Mouse (Mus musculus): ENCODE measurements at regions not wholly inside any gene's neighbourhood (a gene's known extent, or its start where the extent isn't known, plus 50 kb on each side); places are given as distances from the start of the nearest gene placed in this dataset.

DNA sequence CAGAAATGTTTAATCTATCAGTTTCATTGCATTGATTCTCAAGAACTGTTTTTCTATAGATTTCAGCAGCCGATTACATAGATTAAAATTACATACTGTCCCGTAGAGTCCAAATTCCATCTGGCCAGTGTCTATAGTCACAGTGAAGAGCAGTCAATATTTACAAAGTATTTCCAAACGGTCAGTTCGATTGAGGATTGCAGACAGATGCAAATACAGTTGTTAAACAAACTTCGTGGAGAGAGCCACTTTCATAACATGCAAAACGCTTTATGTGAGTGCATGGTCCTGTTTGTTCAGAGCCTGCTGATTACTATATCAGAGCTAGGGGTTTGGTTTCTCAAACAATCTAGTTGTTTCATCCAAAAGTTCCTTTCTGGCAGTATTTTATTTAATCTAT lies 301.0 kb upstream of the Diaph2 start:
- H3K4me3 ChIP-seq (ENCODE audit: low read depth, low read length), result no peak overlapping the region
- no peak for TF ChIP-seq EP300 (IDR thresholded peaks at IDR 0.05; ENCODE audit: low read depth)
- no peak for TF ChIP-seq CTCF (IDR thresholded peaks at IDR 0.05; ENCODE audit: low read depth)
- H3K4me1 ChIP-seq (ENCODE audit: control insufficient read depth, insufficient read depth), result no peaks in the 10 kb centered on the region
- WGBS, result 76% methylated on average over 6 of the region's 6 CpGs
- no peaks in the 10 kb centered on the region for H3K27me3 ChIP-seq (ENCODE audit: control insufficient read depth, insufficient read depth, low read length)
- H3K9ac ChIP-seq (replicated peaks; ENCODE audit: low read depth, low read length), result no peak overlapping the region
- no peaks in the 10 kb centered on the region for H3K9me3 ChIP-seq (replicated peaks; ENCODE audit: control insufficient read depth, low read length)
- H3K36me3 ChIP-seq (replicated peaks; ENCODE audit: control insufficient read depth, insufficient read depth, low read length), result no peaks in the 10 kb centered on the region
- no peak overlapping the region for H3K27ac ChIP-seq (ENCODE audit: low read depth)
- no peak overlapping the region for H3K4me2 ChIP-seq (ENCODE audit: low read depth, low read length)
- ATAC-seq (ENCODE audit: insufficient read depth, low read depth), result no peak
- no peak for DNase-seq (ENCODE audit: low spot score)

DNA sequence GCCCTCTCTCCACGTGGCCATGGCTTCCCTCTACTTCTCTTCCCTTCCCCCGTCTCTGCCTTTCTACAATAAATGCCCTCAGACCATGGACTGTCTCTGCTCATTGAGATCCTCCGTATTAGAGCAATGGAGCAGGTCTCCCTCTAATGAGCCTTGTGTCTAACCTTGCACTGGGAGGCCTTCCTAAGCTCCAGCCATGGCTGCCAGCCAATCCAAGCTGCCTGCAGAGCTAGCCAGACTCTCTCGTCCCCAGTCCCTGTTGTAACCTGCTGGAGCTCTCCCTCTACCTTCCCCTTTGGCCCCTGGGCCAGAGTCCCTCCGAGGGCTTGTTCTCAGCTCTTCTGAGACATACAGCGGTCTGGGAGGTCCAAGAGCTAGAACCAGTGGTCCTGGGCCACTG lies 273.3 kb upstream of the Diaph2 start:
- no peak for ATAC-seq (ENCODE audit: insufficient read depth, low read depth)
- Histone ChIP-seq H3K9me3 (replicated peaks; ENCODE audit: control insufficient read depth, low read length) (no peaks in the 10 kb centered on the region), H3K4me3 (ENCODE audit: low read depth, low read length) (no peak overlapping the region), H3K4me1 (ENCODE audit: control insufficient read depth, insufficient read depth) (no peaks in the 10 kb centered on the region), H3K27ac (ENCODE audit: low read depth) (no peak overlapping the region), H3K27me3 (ENCODE audit: control insufficient read depth, insufficient read depth, low read length) (no peaks in the 10 kb centered on the region), H3K9ac (replicated peaks; ENCODE audit: low read depth, low read length) (no peak overlapping the region), H3K36me3 (replicated peaks; ENCODE audit: control insufficient read depth, insufficient read depth, low read length) (no peaks in the 10 kb centered on the region), H3K4me2 (ENCODE audit: low read depth, low read length) (no peak overlapping the region)
- 59% methylated on average over 6 of the region's 6 CpGs for WGBS
- no peak for DNase-seq (ENCODE audit: low spot score)
- TF ChIP-seq EP300 (IDR thresholded peaks at IDR 0.05; ENCODE audit: low read depth), result no peak
- no peak for TF ChIP-seq CTCF (IDR thresholded peaks at IDR 0.05; ENCODE audit: low read depth)

DNA sequence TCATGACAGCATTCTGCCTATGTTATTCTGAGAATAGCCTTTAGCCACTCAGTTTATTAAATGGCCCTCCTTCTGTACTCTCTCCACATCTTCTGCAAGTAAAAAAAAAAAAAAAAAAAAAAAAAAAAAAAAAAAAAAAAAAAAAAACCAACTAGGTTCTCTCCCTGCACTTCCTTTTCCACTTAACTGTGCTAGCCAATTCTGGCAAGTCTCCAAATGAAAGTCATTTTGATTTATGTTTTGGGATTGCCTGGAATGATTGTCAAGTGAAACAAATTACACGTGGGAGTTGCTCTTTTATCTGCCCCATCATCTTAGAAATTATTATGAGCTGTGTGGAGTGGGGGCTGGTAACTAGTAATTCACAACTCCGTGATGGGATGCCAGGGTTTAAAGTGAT lies 255.0 kb upstream of the Diaph2 start:
- no peak for TF ChIP-seq CTCF (IDR thresholded peaks at IDR 0.05; ENCODE audit: low read depth)
- WGBS, result 27% methylated on average over 2 of the region's 2 CpGs
- Histone ChIP-seq H3K27me3 (ENCODE audit: control insufficient read depth, insufficient read depth, low read length) (no peaks in the 10 kb centered on the region), H3K4me3 (ENCODE audit: low read depth, low read length) (no peak overlapping the region), H3K9ac (replicated peaks; ENCODE audit: low read depth, low read length) (no peak overlapping the region), H3K27ac (ENCODE audit: low read depth) (no peak overlapping the region), H3K9me3 (replicated peaks; ENCODE audit: control insufficient read depth, low read length) (no peaks in the 10 kb centered on the region), H3K4me2 (ENCODE audit: low read depth, low read length) (no peak overlapping the region), H3K36me3 (replicated peaks; ENCODE audit: control insufficient read depth, insufficient read depth, low read length) (no peaks in the 10 kb centered on the region), H3K4me1 (ENCODE audit: control insufficient read depth, insufficient read depth) (no peaks in the 10 kb centered on the region)
- DNase-seq (ENCODE audit: low spot score) (no peak), ATAC-seq (ENCODE audit: insufficient read depth, low read depth) (no peak)

Data from heart, postnatal 0 days (tissue).